Mouse (Mus musculus): ENCODE results near the gene Exosc5.

DNA sequence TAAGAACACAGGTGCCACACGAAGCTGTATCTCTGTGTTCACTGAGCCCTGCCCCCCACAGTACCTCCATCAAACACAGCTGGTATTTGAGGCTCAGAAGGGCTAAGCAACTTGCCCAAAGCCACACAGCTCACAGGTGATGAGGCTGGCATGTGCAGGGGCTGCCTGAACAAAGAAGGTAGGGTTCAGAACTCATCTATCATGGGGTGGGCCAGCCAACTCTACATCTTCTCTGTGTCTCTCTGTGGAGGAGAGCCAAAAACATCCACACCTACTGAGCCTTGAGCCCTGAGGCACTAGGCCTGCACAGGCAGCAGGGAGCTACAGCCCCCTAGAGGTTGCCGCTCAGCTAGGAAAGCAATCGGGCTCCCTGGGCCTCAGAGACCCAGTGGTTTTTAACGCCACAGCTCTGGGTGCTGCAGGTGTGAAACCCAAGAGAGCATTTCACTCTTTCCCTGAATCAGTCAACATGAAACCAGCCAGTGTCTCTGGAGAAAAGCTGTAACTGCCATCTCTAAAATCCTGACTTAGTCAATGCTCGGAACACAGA is 11.3 kb upstream of the Exosc5 start:
- TF ChIP-seq CTCF (IDR thresholded peaks at IDR 0.05; ENCODE audit: low read depth) = peak; percentile 53
- TF ChIP-seq EP300 (optimal IDR thresholded peaks at IDR 0.05) = no peak
